Mouse (Mus musculus): ENCODE results near the gene Has3.
A peak's percentile ranks its signal among the peaks of the same experiment; 100 is the strongest.

The Has3 gene

GRCm38 (mm10) chr8:106929155-106929913, 59.3 kb downstream of the Has3 start:
- peak; percentile 85 to 96 for DNase-seq (ENCODE audit: inconsistent age in 2 of 2, low spot score in 1 of 2)

GRCm38 (mm10) chr8:106929921-106930320, 59.9 kb downstream of the Has3 start:
- no peak for DNase-seq (ENCODE audit: inconsistent age in 2 of 2, low spot score in 1 of 2)

GRCm38 (mm10) chr8:106932376-106933065, 62.5 kb downstream of the Has3 start:
- peak; percentile 50 to 73 for DNase-seq (ENCODE audit: inconsistent age in 2 of 2, low spot score in 1 of 2)

- DNase-seq (ENCODE audit: inconsistent age in 2 of 2, low spot score in 1 of 2): no peak
Observed at GRCm38 (mm10) chr8:106933506-106934143, 63.6 kb downstream of the Has3 start.

Measured in adrenal gland, adult (tissue).